16 mouse cellular contexts compared by ENCODE assay signal in the genomic region with DNA sequence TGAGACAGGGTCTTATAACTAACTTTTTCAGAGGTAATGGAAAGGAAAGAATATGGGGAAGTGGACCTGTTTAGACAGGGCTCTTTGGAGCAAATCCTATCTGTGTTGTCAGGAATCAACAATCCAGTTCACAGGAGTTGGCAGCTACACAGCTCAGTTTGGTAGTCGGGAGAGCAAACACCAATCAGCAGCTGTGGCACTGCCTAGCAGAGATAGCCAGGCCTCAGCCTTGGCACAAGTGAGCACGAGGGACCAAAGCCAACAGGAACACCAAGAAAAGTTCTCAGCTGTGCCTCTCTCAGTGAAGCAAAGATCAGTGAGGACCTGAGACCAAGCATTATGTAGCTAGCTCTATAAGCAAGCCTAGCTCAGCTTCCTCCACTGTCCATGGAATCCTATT. TPM values are rescaled to one million over a fixed set of nuclear protein-coding genes. Genes with fewer than 3 reads are reported as not detected.
DNase-seq lines count a peak whose midpoint lies in the region; ATAC-seq lines count a peak whose summit lies in the region.
"Had no signal": no experiment of that assay in that cellular context is flagged by ENCODE, and none has a peak within 500 bp of the region (broad histone marks: within the 10 kb centered on the region; RNA-seq: fewer than 3 reads in every experiment).

No protein-coding gene starts in this region.

- H3K27ac ChIP-seq in midbrain, embryonic 13.5 days, result no peak overlapping the region
- H3K27ac ChIP-seq: embryonic facial prominence, embryonic 13.5 days; forebrain, embryonic 12.5 days; liver, embryonic 15.5 days; macrophage had no signal

- H3K4me1 ChIP-seq in midbrain, embryonic 13.5 days (replicated peaks), result peaks cover 4% of the 10 kb centered on the region; the same call in 1 of the 2 replicates
- H3K4me1 ChIP-seq: embryonic facial prominence, embryonic 13.5 days; forebrain, embryonic 12.5 days had no signal

- H3K27me3 ChIP-seq in midbrain, embryonic 13.5 days, result no peaks in the 10 kb centered on the region
- H3K27me3 ChIP-seq: embryonic facial prominence, embryonic 13.5 days; forebrain, embryonic 12.5 days; liver, embryonic 15.5 days had no signal

- peaks cover 36% of the 10 kb centered on the region for H3K36me3 ChIP-seq in midbrain, embryonic 13.5 days

- H3K9me3 ChIP-seq in midbrain, embryonic 13.5 days, result no peaks in the 10 kb centered on the region
- H3K9me3 ChIP-seq: embryonic facial prominence, embryonic 13.5 days; forebrain, embryonic 12.5 days; liver, embryonic 15.5 days had no signal

- no peak overlapping the region for H3K9ac ChIP-seq in midbrain, embryonic 13.5 days (replicated peaks)
- H3K9ac ChIP-seq: embryonic facial prominence, embryonic 13.5 days; forebrain, embryonic 12.5 days; liver, embryonic 15.5 days had no signal

- intact Hi-C loops in heart, postnatal 10 days (cut with DNase I), result no loop called here

- no peak overlapping the region for H3K4me2 ChIP-seq in midbrain, embryonic 13.5 days (replicated peaks)
- H3K4me2 ChIP-seq: embryonic facial prominence, embryonic 13.5 days; forebrain, embryonic 12.5 days; liver, embryonic 15.5 days had no signal

- no peak for ATAC-seq in midbrain, embryonic 13.5 days

- WGBS in midbrain, embryonic 13.5 days, result 97% methylated on average over 2 of the region's 2 CpGs

- H3K4me3 ChIP-seq in midbrain, embryonic 13.5 days (replicated peaks), result no peak overlapping the region
- H3K4me3 ChIP-seq: embryonic facial prominence, embryonic 13.5 days; forebrain, embryonic 12.5 days; liver, embryonic 15.5 days had no signal

- DNase-seq in adrenal gland, adult 2 months, result peak; percentile 61
- DNase-seq in adrenal gland, postnatal 4 days (ENCODE audit: low spot score in 2 of 2), result no peak
- peak; percentile 25 for DNase-seq in urinary bladder, postnatal 14 days (ENCODE audit: low spot score)
- DNase-seq in urinary bladder, adult 18-20 months (ENCODE audit: low spot score in 2 of 2), result no peak
- DNase-seq in heart, postnatal 10 days, result peak; percentile 69 to 72
- no peak for DNase-seq in right cerebral cortex, postnatal 10 days (ENCODE audit: low spot score in 2 of 2)
- DNase-seq in cerebellum, adult 18-20 months, result no peak
- DNase-seq: cerebellum, adult 9-11 months; left cerebral cortex, postnatal 4 days; thymus, postnatal 4 days had no signal

RNA-seq across cellular contexts. Expression of a gene that starts 7.2 kb away (rescaled TPM):
- total RNA-seq in adrenal gland, adult 2 months (2021), result 10 to 100 TPM; 61.8 to 69.2 TPM
- polyA plus RNA-seq in adrenal gland, adult 2 months (2012; rRNA removed), result 35.3 and 41.0 TPM in 2 replicates
- 10 to 100 TPM; 65.1 to 71.0 TPM for total RNA-seq in adrenal gland, postnatal 4 days (2021)
- 10 to 100 TPM; 53.0 to 54.0 TPM for total RNA-seq in heart, postnatal 10 days (2021)
- 80.4 and 82.6 TPM in 2 replicates for polyA plus RNA-seq in midbrain, embryonic 13.5 days (2015; fragmentation: Nextera tagmentation; extraction: Ambion mirVana)

RNA-seq across cellular contexts. Expression of a gene that starts 41.0 kb away (rescaled TPM):
- 1 to 10 TPM; 4.4 to 9.2 TPM for total RNA-seq in adrenal gland, adult 2 months (2021)
- 8.3 and 9.6 TPM in 2 replicates for polyA plus RNA-seq in adrenal gland, adult 2 months (2012; rRNA removed)
- total RNA-seq in adrenal gland, postnatal 4 days (2021), result 1 to 10 TPM; 5.5 to 7.7 TPM
- total RNA-seq in heart, postnatal 10 days (2021), result 1 to 10 TPM; 2.1 to 2.8 TPM
- 5.9 and 7.9 TPM in 2 replicates for polyA plus RNA-seq in midbrain, embryonic 13.5 days (2015; fragmentation: Nextera tagmentation; extraction: Ambion mirVana)
- total RNA-seq: monocyte, adult 5-6 weeks had no signal
- polyA plus RNA-seq: macrophage had no signal

Comparison
In these comparisons a context has a peak if more than half of its experiments do, and no peak if none do; other contexts are left out.
1. DNase-seq: peak in adrenal gland, adult 2 months (single experiment), urinary bladder, postnatal 14 days (single experiment) and heart, postnatal 10 days (2 of 2); none in adrenal gland, postnatal 4 days (0 of 2), urinary bladder, adult 18-20 months (0 of 2), right cerebral cortex, postnatal 10 days (0 of 2) and cerebellum, adult 18-20 months (0 of 2).